Mouse (Mus musculus): ENCODE measurements around the gene Slc4a3. TPM values are rescaled to one million over a fixed set of nuclear protein-coding genes. Genes with fewer than 3 reads are reported as not detected.

Gene Slc4a3
- polyA plus RNA-seq, 1 experiment from 2014 or later: 22.4 TPM

DNA sequence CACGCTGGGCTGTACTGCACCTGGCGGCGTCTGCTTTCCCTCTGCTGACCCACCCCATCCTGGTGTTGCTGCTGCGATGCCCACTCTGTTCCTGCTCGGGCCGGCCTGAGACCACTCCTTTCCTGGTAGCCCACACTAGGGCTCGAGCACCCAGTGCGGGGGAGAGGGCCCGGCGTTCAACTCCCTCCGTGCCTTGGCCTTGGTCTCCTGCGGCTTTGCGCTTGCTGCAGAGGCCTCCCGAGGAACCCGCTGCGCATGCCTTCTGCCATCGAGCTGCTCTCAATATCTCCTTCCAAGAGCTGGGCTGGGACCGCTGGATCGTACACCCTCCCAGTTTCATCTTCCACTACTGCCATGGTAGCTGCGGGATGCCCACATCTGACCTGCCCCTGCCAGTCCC, 36.5 kb upstream of the Slc4a3 start:
- no peak overlapping the region for H3K4me3 ChIP-seq (replicated peaks)
- H3K4me2 ChIP-seq: no peak overlapping the region
- ATAC-seq (ENCODE audit: low FRiP score): no peak
- no peak overlapping the region for H3K27ac ChIP-seq
- peaks cover 16% of the 10 kb centered on the region for H3K4me1 ChIP-seq
- 64% methylated on average over 20 of the region's 20 CpGs for WGBS
- no peaks in the 10 kb centered on the region for H3K36me3 ChIP-seq (replicated peaks)
- no peak overlapping the region for H3K9ac ChIP-seq
- peaks cover 23% of the 10 kb centered on the region for H3K27me3 ChIP-seq
- no peaks in the 10 kb centered on the region for H3K9me3 ChIP-seq

GRCm38 (mm10) chr1:75510154-75510553, 35.9 kb upstream of the Slc4a3 start:
- H3K4me3 ChIP-seq (replicated peaks): no peak overlapping the region
- no peaks in the 10 kb centered on the region for H3K36me3 ChIP-seq (replicated peaks)
- no peak overlapping the region for H3K9ac ChIP-seq
- peaks cover 11% of the 10 kb centered on the region for H3K4me1 ChIP-seq
- H3K27ac ChIP-seq: no peak overlapping the region
- no peak for ATAC-seq (ENCODE audit: low FRiP score)
- no peak overlapping the region for H3K4me2 ChIP-seq
- no peaks in the 10 kb centered on the region for H3K9me3 ChIP-seq
- peaks cover 23% of the 10 kb centered on the region for H3K27me3 ChIP-seq
- WGBS: 78% methylated on average over 5 of the region's 5 CpGs

DNA sequence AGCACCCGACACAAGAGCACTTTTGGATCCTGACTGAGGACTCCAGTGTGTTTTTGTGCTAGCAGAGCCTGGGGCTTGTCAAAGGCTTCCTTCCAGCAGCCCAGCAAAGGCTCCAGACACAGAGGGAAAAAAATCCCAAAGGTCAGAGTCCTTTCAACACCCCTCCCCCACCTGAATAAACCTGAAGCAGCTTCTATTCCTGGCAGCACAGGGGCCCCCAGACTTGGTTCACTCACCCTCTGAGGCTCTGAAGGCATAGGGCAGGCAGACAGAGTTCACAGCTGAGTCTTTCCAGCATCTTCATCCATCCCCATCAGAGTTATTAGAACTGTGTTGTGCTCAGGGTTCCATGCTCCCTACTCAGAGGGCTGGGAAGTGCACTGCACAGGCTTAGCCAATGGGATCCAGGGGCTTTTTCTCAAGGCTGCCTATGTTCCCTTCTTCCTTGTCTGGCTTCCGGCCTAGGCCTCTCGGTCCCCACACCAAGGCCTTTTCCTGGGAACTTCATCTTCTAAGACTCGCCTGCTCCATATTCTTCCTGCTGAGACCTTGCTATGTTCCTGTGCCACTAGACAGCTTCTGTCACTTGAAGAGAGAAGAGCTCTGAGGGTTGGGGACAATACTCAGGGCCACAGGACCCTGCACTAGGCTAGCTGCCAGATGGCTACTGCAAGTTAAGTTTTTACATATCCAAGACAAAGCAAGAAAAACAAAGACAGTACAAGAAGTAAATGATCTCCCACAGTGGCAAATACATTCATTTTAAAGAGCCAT, 34.4 kb upstream of the Slc4a3 start:
- Histone ChIP-seq H3K4me3 (replicated peaks) (no peak overlapping the region), H3K9me3 (no peaks in the 10 kb centered on the region), H3K27ac (no peak overlapping the region), H3K9ac (no peak overlapping the region), H3K4me2 (no peak overlapping the region), H3K27me3 (peaks cover 23% of the 10 kb centered on the region), H3K36me3 (replicated peaks) (no peaks in the 10 kb centered on the region), H3K4me1 (peaks cover 6% of the 10 kb centered on the region)
- no peak for ATAC-seq (ENCODE audit: low FRiP score)
- 57% methylated on average over 4 of the region's 4 CpGs for WGBS

DNA sequence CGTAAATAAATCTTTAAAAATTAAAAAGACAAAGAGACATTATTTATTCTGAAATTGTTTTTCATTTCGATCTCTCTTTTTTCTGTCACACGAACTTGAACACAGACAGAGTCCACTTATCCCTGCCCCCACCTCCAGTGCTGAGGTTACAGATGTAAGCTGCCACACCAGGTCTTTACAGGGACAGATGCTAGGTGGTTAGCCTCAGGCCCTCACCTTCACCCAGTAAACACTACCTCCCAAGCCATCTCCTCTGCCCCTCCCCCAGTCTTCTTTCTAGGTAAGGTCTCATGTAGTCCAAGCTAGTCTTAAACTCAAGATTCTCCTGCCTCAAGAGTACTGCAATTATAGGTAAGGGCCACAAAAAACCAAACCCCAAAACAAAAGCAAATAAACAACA, 33.5 kb upstream of the Slc4a3 start:
- no peak overlapping the region for H3K4me3 ChIP-seq (replicated peaks)
- no peak overlapping the region for H3K9ac ChIP-seq
- no peaks in the 10 kb centered on the region for H3K9me3 ChIP-seq
- no peaks in the 10 kb centered on the region for H3K4me1 ChIP-seq
- WGBS: 85% methylated on average over 3 of the region's 3 CpGs
- peaks cover 15% of the 10 kb centered on the region for H3K27me3 ChIP-seq
- no peak for ATAC-seq (ENCODE audit: low FRiP score)
- H3K36me3 ChIP-seq (replicated peaks): no peaks in the 10 kb centered on the region
- no peak overlapping the region for H3K4me2 ChIP-seq
- H3K27ac ChIP-seq: no peak overlapping the region

GRCm38 (mm10) chr1:75516703-75517380, 29.2 kb upstream of the Slc4a3 start:
- Histone ChIP-seq H3K4me1 (peaks cover 3% of the 10 kb centered on the region; the same call in 1 of the 2 replicates), H3K36me3 (replicated peaks) (no peaks in the 10 kb centered on the region), H3K4me3 (replicated peaks) (no peak overlapping the region), H3K9ac (no peak overlapping the region), H3K27me3 (no peaks in the 10 kb centered on the region), H3K9me3 (no peaks in the 10 kb centered on the region), H3K4me2 (no peak overlapping the region), H3K27ac (no peak overlapping the region)
- WGBS: 83% methylated on average over 15 of the region's 15 CpGs
- no peak for ATAC-seq (ENCODE audit: low FRiP score)

DNA sequence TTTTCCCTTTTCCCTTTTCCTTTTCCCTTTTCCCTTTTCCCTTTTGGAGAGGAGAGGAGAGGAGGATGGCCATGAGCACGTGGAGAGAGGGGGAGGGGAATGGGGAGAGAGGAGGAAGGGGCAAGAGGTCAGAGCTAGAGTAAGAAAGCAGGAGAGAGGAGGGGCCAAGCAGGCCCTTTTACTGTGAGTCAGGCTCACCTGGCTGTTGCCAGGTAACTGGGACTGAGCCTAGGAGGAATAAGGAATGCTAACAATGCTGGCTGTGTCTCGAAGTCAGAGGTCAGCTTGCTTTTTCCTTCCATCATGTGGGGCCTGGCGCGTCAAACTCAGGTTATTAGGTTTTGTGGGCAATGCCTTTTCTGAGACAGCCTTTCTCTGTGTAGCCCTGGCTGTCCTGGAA, 28.1 kb upstream of the Slc4a3 start:
- Histone ChIP-seq H3K4me2 (no peak overlapping the region), H3K27ac (no peak overlapping the region), H3K9me3 (no peaks in the 10 kb centered on the region), H3K27me3 (no peaks in the 10 kb centered on the region), H3K4me3 (replicated peaks) (no peak overlapping the region), H3K36me3 (replicated peaks) (no peaks in the 10 kb centered on the region), H3K9ac (no peak overlapping the region), H3K4me1 (peaks cover 13% of the 10 kb centered on the region)
- no peak for ATAC-seq (ENCODE audit: low FRiP score)
- 75% methylated on average over 3 of the region's 4 CpGs for WGBS

- Histone ChIP-seq H3K9ac (no peak overlapping the region), H3K36me3 (replicated peaks) (no peaks in the 10 kb centered on the region)
Observed at GRCm38 (mm10) chr1:75518427-75518826, 27.6 kb upstream of the Slc4a3 start.

DNA sequence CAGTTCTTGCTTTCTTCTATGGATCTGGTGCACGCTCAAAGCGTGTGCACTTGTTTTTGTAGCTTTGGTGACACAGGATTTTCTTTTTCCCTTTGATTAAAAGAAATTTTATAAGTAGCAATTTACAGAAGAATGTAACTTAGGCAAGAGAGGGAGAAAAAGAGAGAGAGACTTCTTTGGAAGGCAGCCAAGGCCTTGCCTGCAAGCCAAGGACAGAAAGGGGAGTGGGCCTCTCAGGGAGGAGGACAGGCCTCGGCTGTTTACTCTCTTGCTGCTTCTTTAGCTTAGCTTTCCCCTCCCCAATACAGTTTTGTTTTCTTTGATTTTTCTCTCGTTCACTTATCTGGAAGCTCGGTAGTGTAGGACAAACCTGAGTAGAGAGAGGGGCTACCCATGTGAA, 26.5 kb upstream of the Slc4a3 start:
- Histone ChIP-seq H3K4me1 (peaks cover 13% of the 10 kb centered on the region), H3K27ac (no peak overlapping the region), H3K36me3 (replicated peaks) (no peaks in the 10 kb centered on the region), H3K9ac (no peak overlapping the region), H3K4me2 (no peak overlapping the region), H3K27me3 (no peaks in the 10 kb centered on the region), H3K4me3 (replicated peaks) (no peak overlapping the region), H3K9me3 (no peaks in the 10 kb centered on the region)
- WGBS: 76% methylated on average over 5 of the region's 5 CpGs
- ATAC-seq (ENCODE audit: low FRiP score): no peak

More at GRCm38 (mm10) chr1:75518427-75518826, 27.6 kb upstream of the Slc4a3 start:
- ATAC-seq (ENCODE audit: low FRiP score): no peak
- 91% methylated on average over 4 of the region's 4 CpGs for whole genome bisulfite sequencing
- no peaks in the 10 kb centered on the region for H3K9me3 ChIP-seq
- H3K4me1 ChIP-seq: peaks cover 13% of the 10 kb centered on the region
- no peak overlapping the region for H3K4me2 ChIP-seq
- H3K4me3 ChIP-seq (replicated peaks): no peak overlapping the region
- H3K27ac ChIP-seq: no peak overlapping the region
- no peaks in the 10 kb centered on the region for H3K27me3 ChIP-seq

DNA sequence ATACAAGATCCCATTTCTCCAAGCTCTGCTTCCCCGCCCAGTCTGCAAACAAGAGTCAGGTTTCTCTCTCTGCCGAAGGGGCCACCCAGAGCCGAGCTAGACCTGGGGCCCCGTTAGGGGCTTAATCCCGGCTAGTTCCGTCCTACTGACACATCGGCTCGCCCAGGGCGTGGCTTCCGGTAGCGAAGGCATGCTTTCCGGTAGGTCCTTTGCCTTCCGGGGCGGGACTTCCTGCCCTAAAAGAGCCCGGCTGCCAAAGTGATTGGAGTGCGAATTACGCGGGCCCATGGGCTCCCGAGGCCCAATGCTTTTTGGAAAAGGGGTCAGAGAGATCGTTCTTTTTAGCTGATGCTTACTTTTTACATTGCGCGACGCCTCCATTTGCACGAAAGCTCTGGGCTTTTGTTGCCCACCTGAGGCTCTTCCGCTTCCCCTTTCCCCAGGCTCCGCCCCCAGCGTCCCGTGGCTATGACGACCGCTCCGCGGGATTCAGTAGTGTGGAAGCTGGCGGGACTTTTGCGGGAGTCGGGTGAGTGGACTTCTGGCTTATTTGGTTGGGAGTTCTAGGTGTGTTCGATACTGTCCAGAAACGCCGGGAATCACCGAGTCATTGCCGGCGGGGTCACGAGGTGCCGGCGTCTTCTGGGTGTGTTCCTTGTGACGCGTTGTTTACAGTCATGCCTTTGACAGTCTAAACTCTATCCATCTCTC, 24.6 kb upstream of the Slc4a3 start, which contains the start of gene Stk11ip:
Stk11ip (plus strand) TSS at position 209 of the 711 bp plus-strand sequence.
- no peaks in the 10 kb centered on the region for H3K27me3 ChIP-seq
- no peaks in the 10 kb centered on the region for H3K9me3 ChIP-seq
- under 1% methylated on average over 46 of the region's 46 CpGs for WGBS
- peaks cover 8% of the 10 kb centered on the region for H3K36me3 ChIP-seq (replicated peaks)
- H3K27ac ChIP-seq: peak within 1 kb of the TSS; percentile 92
- peak within 1 kb of the TSS; percentile 59 for H3K4me2 ChIP-seq
- peaks cover 13% of the 10 kb centered on the region for H3K4me1 ChIP-seq
- peak within 1 kb of the TSS; percentile 63 for H3K4me3 ChIP-seq (replicated peaks)
- peak within 1 kb of the TSS; percentile 33 for H3K9ac ChIP-seq
- peak; percentile 97 for ATAC-seq (ENCODE audit: low FRiP score)

- Histone ChIP-seq H3K4me2 (no peak overlapping the region), H3K27me3 (no peaks in the 10 kb centered on the region), H3K4me1 (peaks cover 13% of the 10 kb centered on the region), H3K9ac (no peak overlapping the region), H3K36me3 (replicated peaks) (peaks cover 30% of the 10 kb centered on the region), H3K4me3 (replicated peaks) (no peak overlapping the region), H3K27ac (no peak overlapping the region), H3K9me3 (no peaks in the 10 kb centered on the region)
- no peak for ATAC-seq (ENCODE audit: low FRiP score)
- 94% methylated on average over 7 of the region's 7 CpGs for WGBS
Observed at GRCm38 (mm10) chr1:75524679-75525078, 21.4 kb upstream of the Slc4a3 start.

GRCm38 (mm10) chr1:75530546-75530945, 15.5 kb upstream of the Slc4a3 start:
- no peak overlapping the region for H3K27ac ChIP-seq
- H3K27me3 ChIP-seq: no peaks in the 10 kb centered on the region
- no peaks in the 10 kb centered on the region for H3K9me3 ChIP-seq
- no peak overlapping the region for H3K9ac ChIP-seq
- no peaks in the 10 kb centered on the region for H3K4me1 ChIP-seq
- peaks cover 73% of the 10 kb centered on the region for H3K36me3 ChIP-seq (replicated peaks)
- 87% methylated on average over 4 of the region's 4 CpGs for WGBS
- no peak for ATAC-seq (ENCODE audit: low FRiP score)
- no peak overlapping the region for H3K4me3 ChIP-seq (replicated peaks)
- H3K4me2 ChIP-seq: no peak overlapping the region

Measured in forebrain, embryonic 12.5 days (tissue).